Mouse (Mus musculus) olfactory bulb, adult 2 months (tissue): ENCODE measurements around the gene Fam170b.

ENCODE experiments used
- CTCF ChIP-seq: fragments of 200-500 bp; IDR thresholded peaks from 2 replicates; pipeline ENCODE4 v1.5.1; 2012; ENCODE audit warnings: low read depth, mild to moderate bottlenecking, low read length, moderate library complexity; ENCODE audit not compliant: insufficient read depth
- POLR2A ChIP-seq: fragments of 200-500 bp; IDR thresholded peaks from 2 replicates; pipeline ENCODE4 v1.6.1; 2012; ENCODE audit warnings: mild to moderate bottlenecking, low read depth, low read length, moderate library complexity; ENCODE audit not compliant: insufficient read depth

GRCm38 (mm10) chr14:32819297-32819696 lies 14.5 kb upstream of the Fam170b start:
- TF ChIP-seq POLR2A (no peak), CTCF (no peak)
